Mouse (Mus musculus) left cerebral cortex, postnatal 10 days (tissue): ENCODE measurements around the gene Gm4707. TPM values are rescaled to one million over a fixed set of nuclear protein-coding genes. Genes with fewer than 3 reads are reported as not detected.
A peak's percentile ranks its signal among the peaks of the same experiment; 100 is the strongest.

Experiments
- DNase-seq, 2 experiments: peaks; one replicate each; pipeline ENCODE4 v3.0.0; 2021 to 2022; ENCODE audit warnings: low spot score in 2 of 2, mixed read lengths in 1 of 2; ENCODE audit errors: extremely low spot score in 1 of 2
- intact Hi-C: fragments of 180-260 bp; cut with DNase I; formaldehyde crosslinking; loops from one replicate; pipeline ENCODE4 v1.15.1; 2025
- total RNA-seq, 2 experiments: library from RNA; stranded (reverse); gene quantifications; 2 replicates each; pipeline ENCODE4 v1.2.3; 2021

Gene Gm4707
- total RNA-seq: 1 to 10 TPM; 1.6 to 2.9 TPM

- intact Hi-C loops: no loop called here
- DNase-seq: no peak
Measured at GRCm38 (mm10) chr17:71459818-71460217, at the start of gene Gm4707. Gene Gm4707 (minus strand): TSS chr17:71459918.

GRCm38 (mm10) chr17:71506832-71507231, 47.1 kb upstream of the Gm4707 start:
- intact Hi-C loops: no loop called here
- DNase-seq: no peak

DNA sequence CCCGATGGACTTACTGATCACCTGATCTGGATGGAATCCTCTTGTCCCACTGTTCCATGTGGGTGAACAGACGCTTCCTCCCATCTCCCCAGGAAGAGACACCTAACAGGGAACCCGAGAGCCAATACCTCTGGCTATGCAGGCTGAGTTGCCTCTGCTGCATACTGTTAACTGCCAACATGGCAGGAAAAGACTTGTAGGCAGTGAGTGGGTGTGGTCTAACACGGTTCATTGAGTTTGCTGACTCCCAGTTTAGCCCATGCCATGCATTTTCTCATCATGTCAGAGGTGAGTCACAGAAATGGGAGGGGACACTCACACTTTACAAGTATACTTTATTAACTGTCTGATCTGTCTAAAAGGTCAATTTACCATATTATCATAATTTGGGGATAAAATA, 36.1 kb upstream of the Gm4707 start:
- no peak for DNase-seq
- intact Hi-C loops: no loop called here

DNA sequence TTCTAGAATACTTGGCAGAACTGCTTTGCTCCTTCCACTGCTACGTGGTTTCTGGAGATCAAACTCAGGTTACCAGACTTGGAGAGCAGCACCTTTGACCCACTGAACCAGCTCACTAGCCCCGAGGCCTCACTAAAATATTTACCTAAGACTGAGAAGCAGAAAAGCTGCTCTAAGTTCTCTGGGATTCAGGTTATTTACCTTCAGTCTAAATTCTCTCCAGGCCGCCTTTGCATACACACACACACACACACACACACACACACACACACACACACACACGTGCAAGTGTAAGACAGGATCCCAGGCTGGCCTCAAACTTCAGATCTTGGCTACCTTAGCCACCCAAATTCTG, 31.6 kb upstream of the Gm4707 start:
- DNase-seq: no peak
- intact Hi-C loops: no loop called here

DNA sequence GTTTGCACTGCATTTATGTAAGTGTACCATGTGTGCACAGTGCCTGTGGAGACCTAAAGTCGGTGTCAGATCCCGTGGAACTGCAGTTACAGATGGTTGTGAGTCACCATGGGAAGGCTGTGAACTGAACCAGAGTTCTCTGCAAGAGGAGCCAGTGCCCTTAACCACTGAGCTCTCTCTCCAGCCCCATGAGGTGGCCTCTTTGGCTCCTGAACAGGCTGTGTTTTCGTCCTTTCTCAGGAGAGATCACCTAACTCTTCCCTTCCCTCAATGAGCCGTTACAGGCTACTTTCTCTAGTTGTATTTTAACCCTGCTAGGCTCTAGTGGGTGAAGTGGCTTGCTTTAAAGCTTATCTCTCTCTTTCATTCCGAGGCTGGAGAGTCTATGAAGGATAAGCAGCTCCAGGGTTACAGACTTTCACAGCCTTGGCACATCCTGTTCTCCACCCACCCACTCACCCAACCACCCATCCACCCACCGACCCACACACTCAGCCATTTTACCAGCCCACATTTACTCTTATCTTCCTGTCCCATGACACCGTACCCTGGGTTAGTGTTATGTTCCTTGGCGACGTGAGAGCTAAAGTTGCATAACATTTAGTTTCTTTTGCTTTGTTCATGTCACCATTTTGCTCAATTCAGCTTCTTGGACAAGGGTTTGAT, 31.1 kb upstream of the Gm4707 start:
- no peak for DNase-seq
- intact Hi-C loops: no loop called here

DNA sequence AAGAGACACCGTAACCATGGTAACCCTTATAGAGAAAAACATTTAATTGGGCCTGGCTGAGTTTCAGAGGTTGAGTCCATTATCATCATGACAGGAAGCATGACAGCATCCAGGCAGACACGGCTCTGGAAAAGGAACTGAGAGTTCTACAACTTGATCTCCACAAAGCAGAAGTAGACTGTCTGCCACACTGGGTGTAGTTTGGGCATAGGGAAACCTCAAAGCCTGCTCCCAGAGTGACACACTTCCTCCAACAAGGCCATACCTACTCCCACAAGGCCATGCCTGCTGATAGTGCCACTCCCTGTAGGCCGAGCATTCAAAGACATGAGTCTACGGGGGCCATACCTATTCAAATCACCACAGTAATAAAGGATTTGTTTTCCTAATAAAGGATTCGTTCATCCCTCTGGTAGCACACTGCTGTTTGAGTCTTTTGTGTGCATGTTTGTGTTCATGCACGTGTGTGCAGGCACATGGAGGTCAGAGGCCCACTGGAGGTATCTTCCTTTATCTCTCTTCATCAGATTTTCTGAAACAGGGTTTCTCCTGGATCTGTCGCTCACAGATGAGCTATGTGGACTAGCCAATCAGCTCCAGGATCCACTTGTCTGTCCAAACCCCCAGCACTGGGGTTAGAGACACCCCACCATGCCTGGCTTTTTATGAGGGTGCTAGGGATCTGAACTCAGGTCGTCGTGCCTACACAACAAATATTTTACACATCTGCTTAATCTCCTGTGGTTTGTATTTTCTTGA, 30.2 kb upstream of the Gm4707 start:
- intact Hi-C loops: no loop called here
- DNase-seq: no peak

GRCm38 (mm10) chr17:71486231-71486851, 26.6 kb upstream of the Gm4707 start:
- peak in 1 of 2 experiments; percentile 31 for DNase-seq
- intact Hi-C loops: no loop called here

GRCm38 (mm10) chr17:71485791-71486230, 26.1 kb upstream of the Gm4707 start:
- DNase-seq: peak in 1 of 2 experiments; percentile 30
- intact Hi-C loops: no loop called here

- DNase-seq: no peak
- intact Hi-C loops: no loop called here
Measured at GRCm38 (mm10) chr17:71484711-71485110, 25.0 kb upstream of the Gm4707 start.

GRCm38 (mm10) chr17:71483418-71484060, 23.8 kb upstream of the Gm4707 start:
- intact Hi-C loops: no loop called here
- no peak for DNase-seq

DNA sequence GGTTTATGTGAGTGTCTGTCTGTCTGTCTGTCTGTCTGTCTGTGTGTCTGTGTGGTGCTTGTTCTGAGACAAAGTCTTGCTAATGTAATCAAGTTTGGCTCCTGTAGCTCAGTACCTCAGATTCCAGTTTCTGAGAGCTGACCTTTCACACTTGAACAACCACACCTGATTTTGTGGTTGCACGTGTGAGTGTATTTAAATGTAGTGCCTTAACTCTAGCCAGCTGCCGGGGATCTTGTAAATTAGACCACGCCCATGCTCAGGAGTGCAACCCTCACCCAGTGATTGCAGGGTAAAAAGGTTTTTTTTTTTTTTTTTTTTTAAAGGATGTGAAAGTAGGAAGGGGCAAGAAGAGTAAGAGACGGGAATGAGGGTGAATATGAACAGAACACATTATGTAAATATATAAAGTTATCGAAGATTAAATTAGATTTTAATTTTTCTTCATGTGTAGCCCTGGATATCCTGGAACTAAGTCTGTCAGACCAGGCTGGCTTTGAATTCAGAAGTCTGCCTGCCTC, 19.7 kb upstream of the Gm4707 start:
- DNase-seq: no peak
- intact Hi-C loops: no loop called here

- intact Hi-C loops: no loop called here
Measured at GRCm38 (mm10) chr17:71477481-71477880, 17.8 kb upstream of the Gm4707 start.

DNA sequence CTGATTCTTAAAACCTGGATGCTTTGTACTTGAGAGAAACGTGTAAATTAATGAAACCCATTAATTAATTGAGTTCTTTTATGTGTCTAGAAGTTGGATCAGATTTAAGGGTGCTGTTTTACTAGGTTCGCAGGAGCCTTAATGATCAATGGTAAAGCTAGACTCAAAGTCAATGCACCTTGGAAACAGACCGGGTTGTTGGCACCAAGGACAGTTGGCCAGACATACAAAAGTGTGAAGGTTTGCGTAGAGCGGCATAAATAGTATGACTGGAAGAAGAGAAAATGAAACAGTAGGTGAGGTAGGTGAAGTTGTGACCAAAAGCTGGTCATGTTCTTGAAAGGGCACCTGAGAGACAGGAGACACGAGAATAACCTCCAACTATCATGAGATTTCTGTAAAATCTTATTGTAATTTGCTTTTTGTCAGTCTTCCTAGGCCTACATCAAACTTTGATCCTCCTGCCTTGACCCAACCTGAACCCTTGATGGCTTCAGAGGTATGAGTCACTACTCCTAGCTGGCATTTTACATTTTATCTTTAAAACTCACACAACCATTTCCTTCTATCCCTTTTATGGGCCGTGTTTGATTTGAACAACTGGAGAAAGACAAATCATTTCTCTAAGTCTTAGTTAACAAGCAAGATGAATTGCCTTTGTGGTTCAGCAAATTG, 16.8 kb upstream of the Gm4707 start:
- DNase-seq: no peak
- intact Hi-C loops: no loop called here

More at GRCm38 (mm10) chr17:71477481-71477880, 17.8 kb upstream of the Gm4707 start:
- DNase-seq: no peak

GRCm38 (mm10) chr17:71475705-71476089, 16.0 kb upstream of the Gm4707 start:
- intact Hi-C loops: no loop called here
- DNase-seq: peak; percentile 66 to 84

DNA sequence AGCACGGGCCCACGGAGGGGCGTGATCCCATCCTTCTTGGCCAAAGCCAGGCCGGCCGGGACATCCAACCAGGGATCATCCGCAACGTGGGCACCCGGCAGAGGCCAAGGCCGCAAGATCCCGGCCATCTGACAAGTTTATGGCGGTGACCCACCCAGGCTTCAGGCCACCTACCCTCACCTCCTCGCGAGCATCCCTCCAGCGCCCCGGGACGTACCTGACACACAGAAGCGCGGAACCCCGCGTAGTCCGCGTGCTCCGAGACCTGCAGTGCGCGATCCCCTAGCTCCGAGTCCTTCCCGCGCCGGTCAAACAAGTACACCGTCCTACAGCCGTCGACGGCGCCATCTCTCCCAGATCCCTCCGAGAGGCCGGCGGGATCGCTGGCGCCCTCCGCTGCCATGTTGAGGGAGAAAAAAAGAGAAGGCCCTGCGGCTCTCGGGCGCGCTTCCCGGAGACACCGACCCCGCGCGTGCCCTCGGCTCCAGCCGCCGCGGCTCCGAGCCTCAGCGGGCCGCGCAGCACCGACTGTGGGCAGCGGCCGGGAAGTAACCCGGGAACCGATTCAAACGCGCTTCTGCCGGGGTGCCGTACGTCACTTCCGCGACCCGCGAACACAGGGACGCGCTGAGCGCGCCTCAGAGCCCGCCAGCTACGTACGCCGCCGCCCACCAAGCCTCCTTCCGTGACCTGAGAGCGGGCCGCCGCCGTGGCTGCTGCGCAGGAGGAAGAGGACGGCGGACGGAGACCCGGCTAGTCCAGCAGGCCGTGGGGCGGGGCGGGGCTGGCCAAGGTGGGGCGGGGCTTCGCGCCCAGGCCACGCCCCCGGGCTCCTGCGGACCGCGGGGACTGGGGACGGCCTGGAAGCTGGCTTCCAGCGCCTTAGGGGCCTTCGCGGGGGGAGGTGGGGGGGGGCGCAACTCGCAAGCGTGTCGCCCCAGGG, 15.3 kb upstream of the Gm4707 start, which contains the start of gene Smchd1:
TSS of gene Smchd1 (minus strand) at position 582 of the 943 bp plus-strand sequence.
- intact Hi-C loops: no loop called here

DNA sequence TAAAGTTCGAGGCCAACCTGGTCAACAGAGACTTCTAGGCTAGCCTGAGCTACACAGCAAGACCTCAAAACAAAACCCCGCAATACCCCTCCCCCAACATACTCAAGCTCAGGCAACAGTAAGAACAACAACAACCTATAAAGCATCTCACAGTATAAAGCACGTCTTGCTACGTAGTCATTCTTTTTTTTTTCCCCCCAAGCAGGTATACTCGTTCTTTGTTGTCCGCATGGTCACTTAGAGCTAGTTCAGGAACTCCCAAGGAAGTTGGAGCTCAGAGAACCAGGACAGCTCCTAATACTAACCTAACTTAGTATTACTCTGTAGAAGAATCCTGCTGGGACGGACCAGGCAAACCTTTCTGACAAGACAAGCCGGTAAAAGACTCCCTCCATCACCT, 14.4 kb upstream of the Gm4707 start:
- no peak for DNase-seq
- intact Hi-C loops: no loop called here

More for the DNA sequence above, 15.3 kb upstream of the Gm4707 start, which contains the start of gene Smchd1:
- peak; percentile 89 to 96 for DNase-seq

DNA sequence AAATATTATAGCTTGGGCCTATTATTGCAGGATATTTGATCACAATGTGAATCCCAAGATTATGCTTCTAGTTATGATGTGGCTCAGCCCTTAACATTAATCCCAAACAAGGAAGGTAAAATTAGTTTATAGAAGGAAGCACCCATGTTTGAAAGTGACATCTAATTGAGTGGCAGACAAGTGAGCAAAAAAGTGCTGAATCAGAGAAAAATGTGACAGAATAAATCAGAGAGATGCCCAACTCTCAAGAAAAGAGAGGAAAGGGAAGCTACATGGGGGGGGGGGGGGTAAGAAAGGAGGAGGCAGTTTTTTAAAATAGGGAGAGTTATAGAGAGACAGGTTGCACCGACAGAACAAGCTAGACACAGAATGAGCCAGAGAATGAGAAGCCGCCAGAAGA, 11.5 kb upstream of the Gm4707 start:
- intact Hi-C loops: no loop called here
- DNase-seq: no peak

- no peak for DNase-seq
- intact Hi-C loops: no loop called here
Measured at GRCm38 (mm10) chr17:71460312-71460711, 594 bp upstream of the Gm4707 start.
